Mouse (Mus musculus): ENCODE results near the gene Gm44805.

Gene Gm44805

DNA sequence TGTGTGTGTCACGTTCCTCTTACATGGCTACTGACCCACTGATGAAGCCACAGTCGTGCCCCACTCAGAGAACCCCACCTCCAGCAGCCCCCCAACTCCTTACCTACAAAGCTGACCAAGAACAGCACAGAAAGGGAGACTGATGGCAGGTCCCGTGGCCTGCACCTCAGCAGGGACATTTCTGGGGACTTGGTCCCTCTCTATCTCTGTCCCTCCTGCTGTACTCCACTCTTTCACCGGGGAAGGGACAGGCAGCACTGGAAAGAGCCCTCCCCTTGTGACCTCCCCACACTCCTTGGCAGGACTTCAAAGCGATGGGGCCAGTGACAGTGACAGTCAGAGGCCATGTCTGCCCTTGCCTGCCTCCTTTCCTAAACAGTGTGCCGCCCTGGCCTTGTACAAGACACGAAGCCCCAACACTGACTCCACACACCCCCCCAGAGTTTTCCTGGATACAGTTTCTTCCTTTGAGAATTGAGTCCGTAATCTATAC is at the start of gene Gm44805, which contains the start of gene Apoc4:
Gene Gm44805, minus strand, starts transcription at position 222 of the 493 bp plus-strand sequence.
Gene Apoc4, minus strand, starts transcription at position 278 of the 493 bp plus-strand sequence.
- no peak for DNase-seq (ENCODE audit: low read depth, low spot score)

- no peak for DNase-seq (ENCODE audit: low read depth, low spot score)
Observed at GRCm38 (mm10) chr7:19726541-19726940, 45.3 kb upstream of the Gm44805 start.

- no peak for DNase-seq (ENCODE audit: low read depth, low spot score)
Observed at GRCm38 (mm10) chr7:19724167-19724566, 42.9 kb upstream of the Gm44805 start.

DNA sequence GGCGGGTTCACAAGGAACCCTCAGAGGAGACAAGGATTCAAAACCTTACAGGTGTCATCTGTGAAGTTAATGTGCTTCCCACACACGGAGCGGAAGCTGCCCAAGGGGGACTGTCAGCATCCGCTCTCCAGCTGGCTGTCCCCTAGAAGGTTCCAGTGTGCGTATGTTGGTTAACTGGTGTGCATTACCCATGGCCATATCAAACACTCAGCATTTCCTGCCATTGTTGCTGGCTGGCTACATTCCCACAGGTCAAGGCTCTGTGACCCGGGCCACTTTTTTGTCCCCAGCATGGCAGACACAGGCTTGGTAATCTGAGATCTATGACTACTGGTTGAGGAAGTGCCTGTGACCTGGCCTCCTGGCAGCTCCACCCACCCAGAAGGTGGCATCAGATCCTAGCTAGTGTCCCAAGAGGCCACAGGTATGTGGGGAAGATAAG is 41.6 kb upstream of the Gm44805 start:
- no peak for DNase-seq (ENCODE audit: low read depth, low spot score)

- DNase-seq (ENCODE audit: low read depth, low spot score), result no peak
Observed at GRCm38 (mm10) chr7:19719200-19719599, 38.0 kb upstream of the Gm44805 start.

- no peak for DNase-seq (ENCODE audit: low read depth, low spot score)
Observed at GRCm38 (mm10) chr7:19718297-19718952, 37.2 kb upstream of the Gm44805 start.

- DNase-seq (ENCODE audit: low read depth, low spot score), result no peak
Observed at GRCm38 (mm10) chr7:19717346-19717745, 36.1 kb upstream of the Gm44805 start.

DNA sequence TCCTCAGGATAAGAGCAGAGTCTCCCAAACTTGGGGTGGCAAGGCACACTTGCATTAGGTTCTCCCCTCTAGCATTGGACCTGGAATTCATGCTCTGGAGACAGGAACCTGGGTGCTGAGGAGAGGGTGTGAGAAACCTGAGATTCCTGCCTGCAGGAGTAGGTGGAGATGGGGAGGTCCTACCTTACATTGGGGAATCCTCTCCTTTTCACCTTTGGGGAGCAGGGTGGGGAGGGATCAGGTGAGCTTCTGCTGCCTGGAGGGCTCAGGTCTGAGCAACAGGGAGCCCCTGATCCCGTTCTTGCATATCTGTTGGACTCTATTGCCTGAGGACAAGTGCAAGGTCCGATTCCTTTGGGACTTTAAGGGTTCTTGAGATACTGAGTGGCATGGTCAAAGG is 35.6 kb upstream of the Gm44805 start:
- DNase-seq (ENCODE audit: low read depth, low spot score), result no peak

DNA sequence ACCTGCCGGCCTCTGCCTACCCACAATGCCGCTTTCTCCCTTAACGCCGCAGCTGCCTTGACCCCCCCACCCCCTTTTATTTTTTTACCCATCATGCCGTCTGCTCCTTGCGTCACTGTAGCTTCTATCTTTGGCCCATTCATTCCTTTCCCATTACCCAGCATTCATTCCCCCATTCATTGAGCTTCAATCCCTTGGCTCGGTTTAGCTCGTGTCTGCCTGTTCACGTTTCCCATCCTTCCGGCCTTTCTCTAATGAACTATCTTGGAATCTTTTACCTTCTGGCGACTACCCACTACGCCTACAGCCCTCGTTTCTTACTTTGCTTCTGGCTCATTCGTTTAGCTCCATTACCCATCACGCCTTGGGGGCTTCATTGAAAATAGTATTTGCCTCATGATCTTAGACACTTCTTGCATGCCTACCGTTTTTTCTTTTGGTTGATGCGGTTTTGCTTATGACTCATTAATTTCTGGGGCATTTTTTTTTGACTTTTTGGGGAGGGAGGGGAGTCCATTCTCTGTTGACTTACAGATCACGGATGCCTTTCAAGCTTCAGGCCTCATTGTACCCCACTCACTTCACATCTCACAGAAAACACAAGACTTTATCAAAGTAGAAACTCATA is 34.9 kb upstream of the Gm44805 start:
- DNase-seq (ENCODE audit: low read depth, low spot score), result no peak

GRCm38 (mm10) chr7:19715239-19716054 is 34.2 kb upstream of the Gm44805 start, which contains the start of gene Tomm40:
Gene Tomm40, minus strand, starts transcription at chr7:19715438.
- DNase-seq (ENCODE audit: low read depth, low spot score), result peak; percentile 100

- no peak for DNase-seq (ENCODE audit: low read depth, low spot score)
Observed at GRCm38 (mm10) chr7:19714836-19715235, 33.6 kb upstream of the Gm44805 start.

GRCm38 (mm10) chr7:19713598-19713997 is 32.4 kb upstream of the Gm44805 start:
- no peak for DNase-seq (ENCODE audit: low read depth, low spot score)

DNA sequence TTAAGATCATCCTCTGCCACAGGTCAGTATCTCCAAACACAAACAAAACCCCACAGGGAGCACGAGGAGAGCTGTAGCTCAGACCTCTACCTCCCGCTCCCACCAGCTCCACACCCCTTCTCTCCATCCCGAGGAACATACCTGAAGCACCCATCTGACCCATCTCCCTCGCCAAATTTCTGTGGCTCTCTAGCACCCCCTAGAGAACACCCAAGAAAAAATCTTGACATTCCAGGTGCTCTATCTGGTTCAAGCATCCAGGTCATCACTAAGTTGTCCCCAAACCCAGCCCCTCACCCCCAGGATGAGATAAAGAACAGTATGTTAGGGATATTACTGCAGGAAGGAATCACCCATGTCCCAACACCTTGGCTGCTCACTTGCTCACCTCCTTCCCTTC is 32.0 kb upstream of the Gm44805 start:
- no peak for DNase-seq (ENCODE audit: low read depth, low spot score)

DNA sequence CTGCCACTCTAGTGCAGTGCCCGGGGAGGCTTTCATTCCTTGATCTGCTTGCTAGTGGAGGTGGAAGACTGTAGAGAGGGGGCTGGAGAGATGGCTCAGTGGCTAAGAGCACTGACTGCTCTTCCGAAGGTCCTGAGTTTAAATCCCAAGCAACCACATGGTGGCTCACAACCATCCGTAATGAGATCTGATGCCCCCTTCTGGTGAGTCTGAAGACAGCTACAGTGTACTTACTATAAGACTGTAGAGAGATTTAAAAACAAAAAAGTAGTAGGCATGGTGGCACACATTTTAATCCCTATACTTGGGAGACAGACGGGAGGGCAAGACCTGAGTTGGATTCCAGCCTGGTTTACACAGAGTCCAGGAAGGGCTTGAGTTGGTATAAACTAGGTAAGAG is 31.2 kb upstream of the Gm44805 start:
- no peak for DNase-seq (ENCODE audit: low read depth, low spot score)

- no peak for DNase-seq (ENCODE audit: low read depth, low spot score)
Observed at GRCm38 (mm10) chr7:19710650-19711049, 29.4 kb upstream of the Gm44805 start.

GRCm38 (mm10) chr7:19705271-19705670 is 24.0 kb upstream of the Gm44805 start:
- DNase-seq (ENCODE audit: low read depth, low spot score), result no peak

DNA sequence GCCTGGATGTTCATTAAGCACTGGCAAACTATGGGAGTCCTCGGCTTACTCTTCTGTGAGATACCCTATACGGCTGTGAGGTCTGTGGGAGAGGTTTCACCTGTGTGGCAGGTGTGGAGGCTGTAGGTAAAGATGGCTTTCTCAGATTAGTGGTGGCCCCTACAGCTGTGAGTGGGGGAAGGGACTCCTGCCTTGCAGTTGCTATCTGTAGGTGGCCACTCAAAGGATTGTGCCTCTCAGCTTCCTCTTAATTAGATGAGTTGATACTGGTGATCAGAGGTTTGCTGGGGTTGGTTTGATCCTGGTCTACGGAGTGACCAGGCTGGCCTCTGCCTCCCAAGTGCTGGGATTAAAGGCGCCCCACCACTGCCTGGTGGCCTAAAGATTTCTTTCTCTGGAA is 23.3 kb upstream of the Gm44805 start:
- DNase-seq (ENCODE audit: low read depth, low spot score), result no peak

- DNase-seq (ENCODE audit: low read depth, low spot score), result no peak
Observed at GRCm38 (mm10) chr7:19702859-19703555, 21.8 kb upstream of the Gm44805 start.

DNA sequence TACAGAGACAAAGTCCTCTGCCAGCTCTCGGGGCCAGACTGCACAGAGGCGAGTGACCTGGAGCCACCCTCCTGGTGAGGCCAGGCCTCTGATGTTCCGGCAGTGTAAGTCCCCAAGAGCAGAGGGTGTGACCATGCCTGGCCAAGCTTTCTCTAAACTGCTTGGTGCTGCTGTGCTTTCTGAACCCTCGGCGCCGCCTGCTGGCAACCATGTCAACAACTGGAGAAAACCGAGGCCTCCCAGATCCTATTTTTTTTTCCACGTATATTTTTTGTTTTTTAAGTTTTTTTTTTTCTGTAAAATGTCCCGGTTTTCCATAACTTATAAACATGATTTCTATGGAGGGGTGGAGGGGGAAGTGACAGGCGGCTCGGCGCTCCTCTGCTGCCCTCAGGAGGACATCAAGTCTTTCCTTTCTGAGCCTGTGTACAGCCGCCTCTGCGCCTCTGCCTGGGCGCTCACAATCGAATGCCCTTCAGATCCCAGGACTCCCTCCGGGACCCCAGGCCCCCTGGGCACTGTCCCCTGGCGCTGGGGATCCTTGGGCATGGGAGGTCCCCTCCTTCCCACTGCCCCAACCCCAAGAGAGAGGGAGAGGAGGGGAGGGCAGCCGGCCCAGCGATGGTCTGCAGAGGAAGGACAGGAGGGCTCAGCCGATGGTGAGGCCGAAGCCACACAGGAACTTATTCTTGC is 20.0 kb upstream of the Gm44805 start:
- peak; percentile 54 for DNase-seq (ENCODE audit: low read depth, low spot score)

- no peak for DNase-seq (ENCODE audit: low read depth, low spot score)
Observed at GRCm38 (mm10) chr7:19700299-19701068, 19.3 kb upstream of the Gm44805 start.

Measured in forelimb bud, embryonic 11.5 days (tissue).